Mouse (Mus musculus) embryonic facial prominence, embryonic 15.5 days (tissue): ENCODE data around the gene Mgmt. TPM values are rescaled to one million over a fixed set of nuclear protein-coding genes. Genes with fewer than 3 reads are reported as not detected.
A peak's percentile ranks its signal among the peaks of the same experiment; 100 is the strongest.

ENCODE experiments used
- ATAC-seq: fragments of 200-750 bp; cut with Nextera tagmentation; 2 replicates; pipeline ENCODE4 v1.8.0; 2017; ENCODE audit warnings: low read depth, moderate TSS enrichment; ENCODE audit not compliant: insufficient number of reproducible peaks, low FRiP score, low TSS enrichment
- H3K27ac ChIP-seq: fragments of 300-500 bp; sonication (generic); replicated peaks from 2 replicates; pipeline ENCODE4 v1.5.1; 2015; ENCODE audit warnings: mild to moderate bottlenecking, inconsistent platforms
- H3K27me3 ChIP-seq: fragments of 300-500 bp; sonication (generic); 2 replicates; pipeline ENCODE4 v1.6.1; 2015; ENCODE audit warnings: inconsistent platforms
- H3K36me3 ChIP-seq: fragments of 300-500 bp; sonication (generic); 2 replicates; pipeline ENCODE4 v1.6.1; 2015; ENCODE audit warnings: mild to moderate bottlenecking, inconsistent platforms
- H3K4me1 ChIP-seq: fragments of 300-500 bp; sonication (generic); 2 replicates; pipeline ENCODE4 v1.6.1; 2015; ENCODE audit warnings: inconsistent platforms
- H3K4me2 ChIP-seq: fragments of 300-500 bp; sonication (generic); replicated peaks from 2 replicates; pipeline ENCODE4 v1.6.1; 2015; ENCODE audit warnings: mild to moderate bottlenecking, inconsistent platforms
- H3K4me3 ChIP-seq: fragments of 300-500 bp; sonication (generic); replicated peaks from 2 replicates; pipeline ENCODE4 v1.5.1; 2015; ENCODE audit warnings: mild to moderate bottlenecking, inconsistent platforms
- H3K9ac ChIP-seq: fragments of 300-500 bp; sonication (generic); 2 replicates; pipeline ENCODE4 v1.6.1; 2015; ENCODE audit warnings: inconsistent platforms
- H3K9me3 ChIP-seq: fragments of 300-500 bp; sonication (generic); replicated peaks from 2 replicates; pipeline ENCODE4 v1.6.1; 2016; ENCODE audit warnings: inconsistent platforms
- WGBS: fragments of 180-500 bp; shearing (Covaris S2); methylation state at CpG from one replicate; pipeline ENCODE4 v1.1.7; 2015; 5-methylcytosine and 5-hydroxymethylcytosine counted together
- polyA plus RNA-seq: library from polyadenylated mRNA; unstranded; fragments of >200 nt; fragmentation: Nextera tagmentation; extraction: Ambion mirVana; gene quantifications from 2 replicates; pipeline ENCODE4 v1.2.1, GENCODE M21; 2015

Gene Mgmt
- polyA plus RNA-seq, 1 experiment from 2014 or later = 6.7 TPM

DNA sequence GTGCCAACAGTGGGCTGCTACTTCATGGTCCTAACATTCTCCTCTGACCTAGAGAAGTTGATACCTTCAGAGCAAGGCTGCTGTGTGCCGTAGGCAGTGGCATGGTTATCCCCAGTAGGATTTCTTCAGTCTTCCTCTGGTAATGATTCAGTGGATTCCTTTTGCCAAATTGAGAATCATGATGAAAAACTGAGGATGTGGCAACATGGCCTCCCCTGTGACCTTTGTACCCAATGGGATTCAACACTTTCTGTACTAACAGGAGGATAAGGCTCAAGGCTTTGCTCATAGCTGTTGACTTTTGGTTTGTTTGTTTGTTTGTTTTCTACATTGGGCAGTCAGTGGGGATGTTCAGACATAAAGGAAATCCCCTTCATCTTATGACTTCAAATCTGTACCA, 180.9 kb downstream of the Mgmt start:
- Histone ChIP-seq H3K9me3 (no peaks in the 10 kb centered on the region), H3K4me1 (no peaks in the 10 kb centered on the region), H3K36me3 (no peaks in the 10 kb centered on the region), H3K9ac (no peak overlapping the region), H3K4me3 (no peak overlapping the region), H3K4me2 (no peak overlapping the region), H3K27me3 (0 out of 2 replicates have a peak, but pooled peaks cover 4% of the 10 kb centered on the region), H3K27ac (no peak overlapping the region)
- no peak for ATAC-seq
- 84% methylated on average over 1 of the region's 1 CpGs for WGBS

GRCm38 (mm10) chr7:137080171-137080570, 185.8 kb downstream of the Mgmt start:
- Histone ChIP-seq H3K4me3 (no peak overlapping the region), H3K4me1 (0 out of 2 replicates have a peak, but pooled peaks cover 1% of the 10 kb centered on the region), H3K4me2 (no peak overlapping the region), H3K36me3 (no peaks in the 10 kb centered on the region), H3K9ac (no peak overlapping the region), H3K27me3 (no peaks in the 10 kb centered on the region), H3K27ac (no peak overlapping the region), H3K9me3 (no peaks in the 10 kb centered on the region)
- WGBS = 91% methylated on average over 4 of the region's 4 CpGs
- ATAC-seq = no peak

- H3K4me3 ChIP-seq = no peak overlapping the region
- H3K9me3 ChIP-seq = no peaks in the 10 kb centered on the region
- no peaks in the 10 kb centered on the region for H3K27me3 ChIP-seq
- no peak overlapping the region for H3K4me2 ChIP-seq
- no peak overlapping the region for H3K9ac ChIP-seq
- H3K27ac ChIP-seq = no peak overlapping the region
- peaks cover 18% of the 10 kb centered on the region for H3K4me1 ChIP-seq
- no peaks in the 10 kb centered on the region for H3K36me3 ChIP-seq
- ATAC-seq = no peak
- WGBS = 88% methylated on average over 6 of the region's 6 CpGs
Observed at GRCm38 (mm10) chr7:137082171-137082570, 187.8 kb downstream of the Mgmt start.

DNA sequence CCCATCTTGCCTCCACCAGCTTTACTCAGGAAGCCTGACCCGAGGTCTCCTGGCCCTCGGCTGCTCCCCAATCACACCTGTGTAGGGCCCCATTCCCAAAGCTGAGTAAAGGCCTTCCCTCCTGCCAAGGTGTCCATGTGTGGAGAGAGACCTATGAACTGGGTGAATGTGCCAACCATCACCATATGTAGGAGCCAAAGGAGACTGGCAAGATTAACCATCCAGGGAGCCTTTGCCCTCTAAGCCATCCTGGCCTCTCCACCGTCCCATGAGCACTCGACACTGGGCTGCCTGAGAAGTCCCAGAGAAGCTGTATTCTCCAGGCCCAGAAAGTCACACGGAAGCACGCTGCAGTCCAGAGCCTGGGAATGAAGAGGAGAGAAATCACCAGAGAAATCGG, 190.2 kb downstream of the Mgmt start:
- H3K4me1 ChIP-seq = peaks cover 26% of the 10 kb centered on the region
- ATAC-seq = no peak
- no peak overlapping the region for H3K4me3 ChIP-seq
- no peaks in the 10 kb centered on the region for H3K36me3 ChIP-seq
- H3K27me3 ChIP-seq = no peaks in the 10 kb centered on the region
- 87% methylated on average over 7 of the region's 7 CpGs for WGBS
- no peaks in the 10 kb centered on the region for H3K9me3 ChIP-seq
- H3K27ac ChIP-seq = no peak overlapping the region
- no peak overlapping the region for H3K9ac ChIP-seq
- H3K4me2 ChIP-seq = no peak overlapping the region

- peak overlapping the region; percentile 18; the same call in 1 of the 2 replicates for H3K27ac ChIP-seq
- H3K9me3 ChIP-seq = no peaks in the 10 kb centered on the region
- no peak overlapping the region; the same call in 1 of the 2 replicates for H3K4me2 ChIP-seq
- no peaks in the 10 kb centered on the region for H3K36me3 ChIP-seq
- H3K4me1 ChIP-seq = peaks cover 26% of the 10 kb centered on the region
- no peak overlapping the region for H3K9ac ChIP-seq
- H3K27me3 ChIP-seq = no peaks in the 10 kb centered on the region
- H3K4me3 ChIP-seq = no peak overlapping the region
- peak; percentile 81 for ATAC-seq
- WGBS = 30% methylated on average over 14 of the region's 14 CpGs
Observed at GRCm38 (mm10) chr7:137085969-137086606, 191.7 kb downstream of the Mgmt start.

DNA sequence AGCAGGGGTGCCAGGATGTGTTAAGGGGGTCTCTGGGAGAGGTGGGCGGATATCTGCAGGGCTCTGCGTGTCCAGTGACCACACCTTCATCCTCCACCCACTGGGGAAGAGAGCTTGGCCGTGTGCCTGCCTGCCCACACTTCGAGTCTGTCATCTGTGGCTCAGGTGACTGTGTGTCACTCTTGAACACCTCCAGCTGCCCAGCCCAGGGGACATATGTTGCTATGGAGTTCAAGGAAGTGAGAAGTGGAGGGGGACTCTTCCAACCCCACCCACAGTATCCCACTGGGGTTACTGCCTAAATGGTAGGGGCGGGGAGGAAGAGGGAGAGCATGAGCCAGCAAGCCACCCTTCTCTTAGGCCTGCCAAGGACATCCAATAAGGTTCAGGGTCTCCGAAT, 192.7 kb downstream of the Mgmt start:
- ATAC-seq = no peak
- no peak overlapping the region for H3K4me2 ChIP-seq
- WGBS = 64% methylated on average over 6 of the region's 6 CpGs

DNA sequence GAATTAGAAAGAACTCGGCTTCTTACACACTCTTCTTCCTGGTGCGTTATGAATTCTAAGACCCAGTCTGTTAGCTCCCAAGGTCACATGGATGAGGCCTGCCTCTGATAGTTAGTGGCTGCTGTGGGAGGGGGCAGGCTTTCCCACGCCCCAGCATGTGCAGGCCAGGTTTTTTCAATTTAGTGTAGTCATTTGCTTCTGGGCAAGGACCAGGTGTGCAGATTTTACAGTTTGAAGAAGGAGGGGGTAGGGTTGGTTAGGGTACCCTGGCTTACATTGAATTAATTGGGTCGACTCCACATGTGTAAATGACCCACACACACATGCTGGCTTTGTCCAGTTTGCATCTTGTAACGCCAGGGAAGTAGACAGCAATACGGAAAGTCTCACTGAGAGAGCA, 193.7 kb downstream of the Mgmt start:
- H3K4me1 ChIP-seq = peaks cover 26% of the 10 kb centered on the region
- H3K27me3 ChIP-seq = no peaks in the 10 kb centered on the region
- no peak overlapping the region for H3K4me3 ChIP-seq
- H3K27ac ChIP-seq = no peak overlapping the region
- H3K36me3 ChIP-seq = no peaks in the 10 kb centered on the region
- H3K4me2 ChIP-seq = no peak overlapping the region
- H3K9me3 ChIP-seq = no peaks in the 10 kb centered on the region
- no peak for ATAC-seq
- WGBS = 64% methylated on average over 6 of the region's 6 CpGs
- no peak overlapping the region for H3K9ac ChIP-seq

More for the DNA sequence above, 192.7 kb downstream of the Mgmt start:
- H3K9ac ChIP-seq = no peak overlapping the region
- H3K36me3 ChIP-seq = no peaks in the 10 kb centered on the region
- H3K4me3 ChIP-seq = no peak overlapping the region
- no peaks in the 10 kb centered on the region for H3K27me3 ChIP-seq
- H3K9me3 ChIP-seq = no peaks in the 10 kb centered on the region
- H3K27ac ChIP-seq = no peak overlapping the region
- H3K4me1 ChIP-seq = peaks cover 26% of the 10 kb centered on the region

DNA sequence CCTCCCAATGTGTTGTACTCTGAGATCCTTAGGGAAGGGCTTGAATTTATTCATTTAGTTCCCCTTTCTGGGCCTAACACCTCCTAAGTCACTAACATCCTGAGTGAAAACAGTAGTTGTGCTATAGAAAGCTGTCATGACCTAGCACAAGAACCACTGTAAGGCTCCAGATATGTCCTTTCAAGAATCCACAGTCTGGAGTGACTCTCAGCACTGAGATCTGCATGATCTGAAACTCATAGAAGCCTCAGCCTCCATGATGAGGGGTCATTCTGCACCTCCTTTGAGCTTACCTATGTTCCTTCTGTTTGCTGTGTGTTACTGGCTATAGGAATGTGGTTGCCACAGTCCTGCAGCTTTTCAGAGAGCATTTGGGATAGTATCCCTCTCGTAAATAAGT, 200.1 kb downstream of the Mgmt start:
- Histone ChIP-seq H3K27me3 (no peaks in the 10 kb centered on the region), H3K4me2 (no peak overlapping the region), H3K9ac (no peak overlapping the region), H3K36me3 (no peaks in the 10 kb centered on the region), H3K9me3 (no peaks in the 10 kb centered on the region), H3K27ac (no peak overlapping the region), H3K4me3 (no peak overlapping the region), H3K4me1 (no peaks in the 10 kb centered on the region)
- ATAC-seq = no peak
- 92% methylated on average over 1 of the region's 1 CpGs for WGBS

- H3K4me2 ChIP-seq = no peak overlapping the region
- H3K36me3 ChIP-seq = no peaks in the 10 kb centered on the region
- no peak for ATAC-seq
- no peak overlapping the region for H3K9ac ChIP-seq
- H3K9me3 ChIP-seq = no peaks in the 10 kb centered on the region
- no peaks in the 10 kb centered on the region for H3K27me3 ChIP-seq
- 93% methylated on average over 1 of the region's 1 CpGs for WGBS
- no peaks in the 10 kb centered on the region for H3K4me1 ChIP-seq
- no peak overlapping the region for H3K27ac ChIP-seq
- no peak overlapping the region for H3K4me3 ChIP-seq
Observed at GRCm38 (mm10) chr7:137095702-137096101, 201.3 kb downstream of the Mgmt start.

DNA sequence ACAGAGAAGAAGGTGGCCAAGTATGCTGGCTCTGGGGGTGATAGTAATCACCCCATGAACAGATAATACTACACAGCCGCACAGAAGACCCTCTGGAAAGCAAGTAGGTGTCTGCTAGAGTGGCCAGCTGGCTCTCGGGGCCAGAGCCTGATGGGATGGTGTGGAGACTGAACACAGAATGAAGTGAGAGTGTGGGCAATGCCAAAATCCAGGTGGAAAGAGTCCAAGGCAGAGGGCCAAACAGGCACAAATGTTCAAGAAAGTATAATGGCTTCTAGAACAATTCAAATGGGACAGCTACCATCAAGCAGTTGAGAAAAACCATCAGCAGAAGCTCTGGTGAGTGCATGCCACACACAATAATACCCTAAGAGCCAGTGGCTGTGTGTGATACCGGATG, 205.4 kb downstream of the Mgmt start:
- Histone ChIP-seq H3K9ac (no peak overlapping the region), H3K4me1 (no peaks in the 10 kb centered on the region), H3K4me3 (no peak overlapping the region), H3K27me3 (no peaks in the 10 kb centered on the region), H3K27ac (no peak overlapping the region), H3K36me3 (no peaks in the 10 kb centered on the region), H3K9me3 (no peaks in the 10 kb centered on the region), H3K4me2 (no peak overlapping the region)
- no peak for ATAC-seq
- WGBS = 91% methylated on average over 3 of the region's 3 CpGs

GRCm38 (mm10) chr7:137102606-137103195, 208.3 kb downstream of the Mgmt start:
- H3K9ac ChIP-seq = no peak overlapping the region
- no peak overlapping the region for H3K4me3 ChIP-seq
- H3K27ac ChIP-seq = no peak overlapping the region
- H3K4me1 ChIP-seq = no peaks in the 10 kb centered on the region
- 72% methylated on average over 10 of the region's 10 CpGs for WGBS
- no peaks in the 10 kb centered on the region for H3K9me3 ChIP-seq
- ATAC-seq = no peak
- no peaks in the 10 kb centered on the region for H3K27me3 ChIP-seq
- no peak overlapping the region for H3K4me2 ChIP-seq
- no peaks in the 10 kb centered on the region for H3K36me3 ChIP-seq

GRCm38 (mm10) chr7:137112101-137112500, 217.7 kb downstream of the Mgmt start:
- Histone ChIP-seq H3K4me1 (no peaks in the 10 kb centered on the region), H3K36me3 (no peaks in the 10 kb centered on the region), H3K4me3 (no peak overlapping the region), H3K4me2 (no peak overlapping the region), H3K9me3 (peaks cover 6% of the 10 kb centered on the region; the same call in 1 of the 2 replicates), H3K27ac (no peak overlapping the region), H3K9ac (no peak overlapping the region), H3K27me3 (no peaks in the 10 kb centered on the region)
- ATAC-seq = no peak
- WGBS = 94% methylated on average over 4 of the region's 4 CpGs
